Mouse (Mus musculus) inflammation-experienced regulatory T-cells, adult 6 months (primary cell): ENCODE results near the gene Calm2. TPM values are rescaled to one million over a fixed set of nuclear protein-coding genes. Genes with fewer than 3 reads are reported as not detected.
A peak's percentile ranks its signal among the peaks of the same experiment; 100 is the strongest.

Experiments
- ATAC-seq: one replicate; pipeline ENCODE4 v1.8.0; 2017
- polyA plus RNA-seq, 3 experiments: library from polyadenylated mRNA; unstranded; fragments of 100-300 nt; shearing (Covaris generic); gene quantifications; one replicate each; pipeline ENCODE4 v1.2.1; 2017

Calm2 gene
- 100 to 1,000 TPM; 610 to 787 (median 639) TPM for polyA plus RNA-seq

GRCm38 (mm10) chr17:87446767-87447611, at the start of gene Calm2:
Gene Calm2 (minus strand): TSS chr17:87446935.
- ATAC-seq, result peak; percentile 81

- no peak for ATAC-seq
These were observed 48.8 kb upstream of the Calm2 start for GRCm38 (mm10) chr17:87495504-87495903.

GRCm38 (mm10) chr17:87494310-87494709, 47.6 kb upstream of the Calm2 start:
- no peak for ATAC-seq

DNA sequence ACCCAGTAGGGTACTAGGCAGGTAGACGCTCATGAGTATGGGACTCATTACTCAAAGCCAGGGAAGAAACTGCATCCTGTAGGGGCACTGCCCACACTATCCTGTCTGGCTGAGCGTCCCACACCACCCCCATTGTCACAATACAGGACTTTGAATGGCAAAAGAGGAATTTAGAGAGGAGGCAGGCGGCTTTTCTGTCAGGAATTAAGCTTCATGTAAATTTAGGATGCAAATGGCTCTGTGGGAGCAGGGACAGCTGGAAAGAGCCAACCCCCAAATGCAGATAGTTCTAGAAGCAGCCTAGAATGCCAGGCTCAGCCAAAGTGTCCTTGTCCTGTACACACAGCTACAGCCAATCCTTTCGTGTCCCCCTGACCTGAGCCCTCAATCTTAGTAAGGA, 45.6 kb upstream of the Calm2 start:
- ATAC-seq, result no peak

GRCm38 (mm10) chr17:87490295-87490694, 43.6 kb upstream of the Calm2 start:
- ATAC-seq, result no peak

DNA sequence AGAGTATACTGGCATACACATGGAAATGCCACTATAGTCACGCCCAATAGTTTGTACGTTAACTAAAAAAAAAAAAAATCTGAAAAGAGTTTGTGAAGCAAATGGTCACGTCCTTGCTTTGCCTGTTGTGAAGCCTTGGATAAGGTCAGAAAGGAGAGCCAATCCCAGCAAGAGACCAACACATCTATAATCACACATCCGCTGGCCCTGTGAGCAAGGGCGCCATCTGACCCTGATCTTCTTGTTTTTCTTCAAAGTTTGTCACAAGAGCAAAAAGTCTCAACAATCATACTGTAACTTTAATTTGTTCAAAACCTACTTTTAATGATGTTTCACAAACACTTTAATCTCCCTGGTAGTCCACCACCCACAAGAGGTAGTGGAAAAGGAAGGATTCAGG, 39.0 kb upstream of the Calm2 start:
- ATAC-seq, result no peak

- no peak for ATAC-seq
These were observed 36.1 kb upstream of the Calm2 start for GRCm38 (mm10) chr17:87482867-87483266.

DNA sequence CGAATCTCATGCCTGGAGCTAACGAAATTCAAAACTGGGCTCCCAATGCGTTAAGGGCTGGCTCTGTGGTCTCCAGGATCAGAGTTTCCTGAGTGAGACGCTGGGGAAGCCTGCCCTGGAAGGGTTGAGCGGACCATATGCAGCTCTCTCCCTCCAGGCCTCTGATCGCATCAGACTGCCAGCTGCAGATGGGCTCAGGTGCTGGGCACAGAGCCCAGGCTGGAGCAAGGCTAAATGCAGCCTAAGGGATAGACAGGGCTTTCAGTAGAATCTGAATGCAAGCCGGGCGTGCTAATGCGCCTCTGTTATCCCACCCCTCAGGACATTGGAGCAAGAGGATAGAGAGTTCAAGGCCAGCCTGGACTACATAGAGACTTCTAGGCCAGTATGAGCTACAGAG, 31.8 kb upstream of the Calm2 start:
- no peak for ATAC-seq

- ATAC-seq, result no peak
These were observed 30.9 kb upstream of the Calm2 start for GRCm38 (mm10) chr17:87477611-87478010.

GRCm38 (mm10) chr17:87475356-87475755, 28.6 kb upstream of the Calm2 start:
- ATAC-seq, result no peak

DNA sequence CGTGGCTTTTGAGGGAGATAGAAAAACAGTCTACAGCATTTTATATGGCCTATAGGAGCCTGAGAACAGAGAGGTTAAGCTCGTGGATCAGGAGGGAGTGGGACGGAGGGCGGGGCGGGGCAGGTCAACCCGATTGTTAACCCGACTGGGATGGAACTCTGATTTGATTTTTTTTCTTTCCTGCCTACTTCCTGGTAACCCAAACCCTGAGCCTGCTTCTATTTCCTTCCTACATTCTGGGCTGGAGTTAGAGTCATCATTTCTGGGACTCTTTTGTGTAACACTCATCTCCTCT, 27.7 kb upstream of the Calm2 start:
- no peak for ATAC-seq

GRCm38 (mm10) chr17:87473736-87474500, 27.2 kb upstream of the Calm2 start:
- peak; percentile 63 for ATAC-seq

DNA sequence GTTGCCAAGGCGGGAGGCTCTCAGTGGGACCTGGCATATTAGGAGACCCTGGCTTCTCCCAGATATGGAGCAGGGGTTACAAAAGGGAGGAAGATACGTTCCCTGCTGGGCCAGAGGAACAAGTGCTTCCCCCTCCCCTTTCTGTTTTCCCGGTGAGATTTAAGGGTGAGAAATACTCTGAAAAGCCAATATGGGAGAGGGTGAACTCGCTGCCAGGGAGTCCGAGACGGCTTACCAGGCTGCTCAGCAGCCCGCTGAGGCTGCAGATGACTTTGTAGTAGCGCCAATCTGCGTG, 26.7 kb upstream of the Calm2 start:
- ATAC-seq, result peak; percentile 25

GRCm38 (mm10) chr17:87472879-87473278, 26.1 kb upstream of the Calm2 start:
- no peak for ATAC-seq

DNA sequence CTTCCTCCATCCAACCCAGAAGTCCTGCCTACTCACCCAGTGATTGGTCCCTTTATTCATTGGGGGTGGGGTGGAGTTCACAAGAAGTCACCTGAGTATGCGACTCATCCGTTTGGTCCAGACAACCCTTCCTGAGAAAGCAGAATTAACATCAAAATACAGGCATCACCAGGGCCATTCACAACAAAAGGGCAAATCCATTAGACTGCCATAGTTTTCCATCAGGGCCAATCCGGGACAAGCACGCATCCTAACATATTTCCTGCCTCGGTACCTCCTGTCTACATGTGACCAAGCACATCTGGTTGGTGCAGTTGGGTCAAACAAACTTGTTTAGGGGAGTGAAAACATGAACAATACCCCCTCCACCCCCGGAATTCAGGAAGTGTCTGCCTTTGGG, 24.9 kb upstream of the Calm2 start:
- ATAC-seq, result no peak

- no peak for ATAC-seq
These were observed 24.1 kb upstream of the Calm2 start for GRCm38 (mm10) chr17:87470797-87471196.

- ATAC-seq, result no peak
These were observed 23.5 kb upstream of the Calm2 start for GRCm38 (mm10) chr17:87470282-87470681.

GRCm38 (mm10) chr17:87469428-87469827, 22.7 kb upstream of the Calm2 start:
- ATAC-seq, result no peak

DNA sequence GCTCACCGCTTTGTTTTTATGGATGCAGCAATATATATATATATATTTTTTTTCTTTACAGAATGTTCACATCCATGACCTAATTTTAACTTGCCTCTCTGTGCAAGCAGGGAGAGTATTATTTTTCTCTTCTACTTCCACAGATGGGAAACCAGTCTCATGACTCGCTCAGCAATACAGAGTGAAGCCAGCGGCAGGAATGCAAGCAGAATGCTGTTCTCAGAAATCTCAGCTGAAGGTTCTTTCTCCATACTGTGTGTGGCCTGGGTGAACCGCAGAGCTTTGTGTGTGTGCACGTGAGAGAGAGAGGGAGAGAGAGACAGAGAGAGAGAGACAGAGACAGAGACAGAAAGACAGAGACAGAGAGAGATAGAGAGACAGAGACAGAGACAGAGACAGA, 21.9 kb upstream of the Calm2 start:
- no peak for ATAC-seq

GRCm38 (mm10) chr17:87461499-87461896, 14.8 kb upstream of the Calm2 start:
- no peak for ATAC-seq

DNA sequence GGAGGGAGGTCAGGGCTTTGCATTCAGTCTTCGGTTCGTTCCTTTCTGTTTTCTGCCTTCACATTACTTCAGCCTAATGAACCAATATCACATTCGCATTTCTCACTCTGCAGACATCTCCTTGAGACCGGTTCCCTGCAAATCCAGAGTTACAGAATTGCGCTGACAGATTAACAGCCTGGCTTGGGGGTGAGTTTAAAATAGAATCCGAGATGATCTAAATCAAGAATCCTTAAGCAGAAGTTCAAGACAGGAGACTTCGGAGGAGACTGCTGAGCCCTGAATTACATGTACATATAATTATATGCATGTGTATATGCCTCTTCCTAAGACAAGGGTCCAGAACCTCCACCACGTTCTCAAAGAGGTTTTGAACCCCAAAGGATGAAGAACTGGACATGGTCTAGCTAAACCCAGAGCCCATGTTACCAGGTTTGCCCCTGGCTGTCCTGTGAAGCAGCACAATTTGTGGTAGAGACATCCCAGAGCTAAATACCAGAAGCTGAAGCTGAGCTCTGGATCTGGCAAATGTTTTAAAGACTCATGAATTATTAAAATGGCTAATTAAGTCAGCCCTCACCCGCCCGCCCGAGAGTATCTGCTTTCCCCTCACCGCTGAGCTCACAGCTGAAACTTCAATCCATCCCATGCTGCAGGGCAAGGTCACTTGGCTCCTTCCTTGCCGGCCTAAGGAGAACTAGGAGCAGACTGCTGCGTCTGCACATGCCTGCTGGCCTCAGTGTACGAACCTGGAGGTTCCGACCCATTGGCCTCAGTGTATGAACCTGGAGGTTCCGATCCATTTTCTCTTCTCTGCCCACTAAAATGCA, 14.1 kb upstream of the Calm2 start:
- ATAC-seq, result no peak

GRCm38 (mm10) chr17:87459750-87460668, 13.3 kb upstream of the Calm2 start:
- no peak for ATAC-seq
